Mouse (Mus musculus): Measurements from ENCODE around the gene Fahd1.

DNA sequence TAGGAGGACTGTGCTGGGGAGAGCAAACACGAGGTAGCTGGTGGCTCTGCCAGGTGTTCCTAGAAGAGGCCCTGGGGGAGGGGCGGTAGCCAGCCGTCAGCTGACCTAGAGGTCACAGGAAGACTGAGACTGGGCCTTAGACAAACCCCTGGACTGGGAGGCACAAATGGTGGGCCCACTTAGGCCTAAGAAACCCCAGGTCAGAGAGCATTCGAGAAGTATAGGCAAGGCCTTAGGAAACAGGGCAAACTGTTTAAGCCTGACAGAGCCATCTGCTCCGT, 27.9 kb upstream of the Fahd1 start:
- TF ChIP-seq POLR2A (IDR thresholded peaks at IDR 0.05; ENCODE audit: low read depth, low read length) (no peak), CTCF (IDR thresholded peaks at IDR 0.05; ENCODE audit: extremely low read depth, insufficient read length, insufficient replicate concordance, low read depth, low read length) (no peak)

Measured in small intestine, adult 2 months (tissue).